Mouse (Mus musculus) thymus, adult 2 months (tissue): ENCODE data around the gene Gm960. TPM values are rescaled to one million over a fixed set of nuclear protein-coding genes. Genes with fewer than 3 reads are reported as not detected.

Experiments used
- DNase-seq: peaks from one replicate; pipeline ENCODE4 v3.0.0; 2021
- H3K27ac ChIP-seq: fragments of 200-500 bp; 2 replicates; pipeline ENCODE4 v1.5.1; 2012; ENCODE audit warnings: low read length, control low read depth; ENCODE audit not compliant: control insufficient read depth, insufficient read depth
- H3K27me3 ChIP-seq: fragments of 200-500 bp; 2 replicates; pipeline ENCODE4 v1.6.1; 2012; ENCODE audit warnings: mild to moderate bottlenecking, low read length, moderate library complexity, mixed read lengths; ENCODE audit not compliant: control insufficient read depth, insufficient read depth
- H3K36me3 ChIP-seq: fragments of 200-500 bp; 2 replicates; pipeline ENCODE4 v1.6.1; 2012; ENCODE audit warnings: mild to moderate bottlenecking, low read length, moderate library complexity; ENCODE audit not compliant: control insufficient read depth, insufficient read depth
- H3K4me1 ChIP-seq: fragments of 200-500 bp; replicated peaks from 2 replicates; pipeline ENCODE4 v1.6.1; 2012; ENCODE audit warnings: low read length; ENCODE audit not compliant: control insufficient read depth, insufficient read depth
- H3K4me3 ChIP-seq: fragments of 200-500 bp; 2 replicates; pipeline ENCODE4 v1.5.1; 2012; ENCODE audit warnings: mild to moderate bottlenecking, low read length, control low read depth, moderate library complexity; ENCODE audit not compliant: control insufficient read depth, insufficient read depth
- CTCF ChIP-seq: fragments of 200-500 bp; IDR thresholded peaks from 2 replicates; pipeline ENCODE4 v1.5.1; 2012; ENCODE audit warnings: mild to moderate bottlenecking, control low read depth, low read length, moderate library complexity, borderline replicate concordance; ENCODE audit not compliant: control insufficient read depth, poor library complexity, insufficient read depth; ENCODE audit errors: extremely low read depth
- POLR2A ChIP-seq: fragments of 200-500 bp; IDR thresholded peaks from 2 replicates; pipeline ENCODE4 v1.6.1; 2012; ENCODE audit warnings: mild to moderate bottlenecking, low read length, control low read depth, moderate library complexity; ENCODE audit not compliant: control insufficient read depth, poor library complexity, insufficient read depth; ENCODE audit errors: extremely low read depth
- WGBS: fragments of 180-500 bp; shearing (Covaris S2); methylation state at CpG from one replicate; pipeline ENCODE4 v1.1.7; 2018; 5-methylcytosine and 5-hydroxymethylcytosine counted together
- polyA plus RNA-seq: library from polyadenylated mRNA; depleted of rRNA; stranded (reverse); fragments of >200 nt; gene quantifications from 2 replicates; pipeline ENCODE4 v1.2.3, GENCODE M21; 2012; rRNA removed

Gene Gm960
- polyA plus RNA-seq: 0.04 and 1.1 TPM in 2 replicates

DNA sequence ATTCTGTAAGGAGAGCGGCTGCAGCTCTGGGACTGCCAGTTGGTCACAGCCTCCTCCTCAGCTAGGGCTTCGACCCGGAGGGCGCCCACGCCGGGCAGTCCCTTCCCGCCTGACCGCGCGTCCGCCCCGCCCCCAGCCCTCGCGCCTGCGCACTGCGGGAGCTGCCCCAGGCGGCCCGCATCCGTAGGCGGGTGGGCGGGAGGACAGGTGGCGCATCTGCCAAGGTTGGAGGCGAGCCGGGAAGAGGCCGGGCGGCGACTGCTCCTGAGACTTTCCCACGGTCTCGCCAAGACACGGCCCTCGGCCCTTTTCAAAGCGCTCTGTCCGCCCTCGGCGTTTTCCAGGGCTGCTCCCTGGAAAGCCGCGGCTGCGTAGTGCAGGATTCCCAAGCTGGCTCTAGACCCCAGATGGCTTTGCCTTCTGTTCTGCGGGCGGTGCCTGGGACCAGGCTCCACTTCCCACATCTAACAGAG is at the start of gene Gm960:
Gene Gm960, minus strand, starts transcription at position 464 of the 473 bp plus-strand sequence.
- peak; percentile 32 for DNase-seq
- H3K4me3 ChIP-seq: no peak within 1 kb of the TSS

DNA sequence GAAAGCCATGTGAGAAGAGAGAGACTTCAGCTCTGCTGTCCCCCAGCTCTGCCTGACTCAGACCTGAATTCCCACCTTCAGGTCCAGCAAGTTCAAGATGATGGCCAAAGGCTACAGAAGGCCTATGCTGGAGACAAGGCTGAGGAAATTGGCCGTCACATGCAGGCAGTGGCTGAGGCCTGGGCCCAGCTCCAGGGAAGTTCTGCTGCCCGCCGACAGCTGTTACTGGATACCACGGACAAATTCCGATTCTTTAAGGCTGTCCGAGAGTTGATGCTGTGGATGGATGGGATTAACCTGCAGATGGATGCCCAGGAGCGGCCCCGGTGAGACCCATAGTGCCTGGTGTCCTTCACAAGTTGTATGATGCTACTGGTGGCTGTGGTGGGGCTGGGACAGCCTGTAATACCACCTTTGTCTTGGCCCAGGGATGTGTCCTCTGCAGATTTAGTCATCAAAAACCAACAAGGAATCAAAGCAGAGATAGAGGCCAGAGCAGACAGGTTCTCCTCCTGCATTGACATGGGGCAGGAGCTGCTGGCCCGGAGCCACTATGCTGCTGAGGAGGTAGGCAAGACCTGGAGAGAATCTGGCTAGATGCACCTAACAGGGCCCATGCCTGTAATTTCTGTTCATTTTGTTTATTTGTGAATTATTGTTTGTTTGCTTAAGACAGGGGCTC is 49.3 kb upstream of the Gm960 start:
- 95% methylated on average over 9 of the region's 9 CpGs for WGBS

More for the DNA sequence above, at the start of gene Gm960:
- WGBS: 2% methylated on average over 40 of the region's 40 CpGs
- H3K4me1 ChIP-seq: peaks cover 7% of the 10 kb centered on the region
- TF ChIP-seq CTCF: 0 out of 2 replicates have a peak, but pooled peaks have one; percentile 26
- no peak for TF ChIP-seq POLR2A
- no peak within 1 kb of the TSS for H3K27ac ChIP-seq
- H3K36me3 ChIP-seq: no peaks in the 10 kb centered on the region
- H3K27me3 ChIP-seq: peaks cover 15% of the 10 kb centered on the region

DNA sequence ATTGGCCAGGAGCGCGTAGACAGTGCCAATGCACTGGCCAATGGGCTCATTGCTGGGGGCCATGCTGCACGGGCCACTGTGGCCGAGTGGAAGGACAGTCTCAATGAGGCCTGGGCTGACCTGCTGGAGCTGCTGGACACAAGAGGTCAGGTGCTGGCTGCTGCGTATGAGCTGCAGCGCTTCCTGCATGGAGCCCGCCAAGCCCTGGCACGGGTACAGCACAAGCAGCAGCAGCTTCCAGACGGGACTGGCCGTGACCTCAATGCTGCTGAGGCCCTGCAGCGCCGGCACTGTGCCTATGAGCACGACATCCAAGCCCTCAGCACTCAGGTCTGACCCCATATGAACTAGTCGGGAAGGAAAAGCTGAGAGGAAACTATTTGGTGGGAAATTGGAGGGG is 48.1 kb upstream of the Gm960 start:
- H3K27ac ChIP-seq: no peak overlapping the region
- no peaks in the 10 kb centered on the region for H3K4me1 ChIP-seq
- no peak overlapping the region for H3K4me3 ChIP-seq
- no peaks in the 10 kb centered on the region for H3K27me3 ChIP-seq
- H3K36me3 ChIP-seq: no peaks in the 10 kb centered on the region
- TF ChIP-seq POLR2A (no peak), CTCF (no peak)
- no peak for DNase-seq
- 90% methylated on average over 14 of the region's 14 CpGs for WGBS

More for the DNA sequence above, 49.3 kb upstream of the Gm960 start:
- no peaks in the 10 kb centered on the region for H3K4me1 ChIP-seq
- H3K4me3 ChIP-seq: no peak overlapping the region
- H3K36me3 ChIP-seq: no peaks in the 10 kb centered on the region
- DNase-seq: no peak
- no peak overlapping the region for H3K27ac ChIP-seq
- no peaks in the 10 kb centered on the region for H3K27me3 ChIP-seq
- no peak for TF ChIP-seq CTCF

DNA sequence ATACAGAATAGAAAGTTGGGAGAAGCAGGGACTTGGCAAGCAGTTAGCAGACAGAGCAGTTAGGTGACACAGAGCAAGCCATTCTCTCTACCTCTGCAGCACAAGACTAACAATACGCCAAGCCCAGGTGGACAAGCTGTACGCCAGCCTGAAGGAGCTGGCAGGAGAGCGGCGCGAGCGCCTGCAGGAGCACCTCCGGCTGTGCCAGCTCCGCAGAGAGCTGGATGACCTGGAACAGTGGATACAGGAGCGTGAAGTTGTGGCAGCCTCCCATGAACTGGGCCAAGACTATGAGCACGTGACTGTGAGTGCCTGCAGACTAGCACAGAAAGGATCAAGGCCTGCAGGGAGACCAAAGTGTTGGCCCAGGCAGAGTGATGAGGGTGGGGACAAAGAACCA is 47.2 kb upstream of the Gm960 start:
- H3K27ac ChIP-seq: no peak overlapping the region
- H3K27me3 ChIP-seq: no peaks in the 10 kb centered on the region
- no peaks in the 10 kb centered on the region for H3K36me3 ChIP-seq
- TF ChIP-seq POLR2A: no peak
- TF ChIP-seq CTCF: no peak
- no peak for DNase-seq
- no peaks in the 10 kb centered on the region for H3K4me1 ChIP-seq
- no peak overlapping the region for H3K4me3 ChIP-seq
- WGBS: 93% methylated on average over 10 of the region's 10 CpGs

DNA sequence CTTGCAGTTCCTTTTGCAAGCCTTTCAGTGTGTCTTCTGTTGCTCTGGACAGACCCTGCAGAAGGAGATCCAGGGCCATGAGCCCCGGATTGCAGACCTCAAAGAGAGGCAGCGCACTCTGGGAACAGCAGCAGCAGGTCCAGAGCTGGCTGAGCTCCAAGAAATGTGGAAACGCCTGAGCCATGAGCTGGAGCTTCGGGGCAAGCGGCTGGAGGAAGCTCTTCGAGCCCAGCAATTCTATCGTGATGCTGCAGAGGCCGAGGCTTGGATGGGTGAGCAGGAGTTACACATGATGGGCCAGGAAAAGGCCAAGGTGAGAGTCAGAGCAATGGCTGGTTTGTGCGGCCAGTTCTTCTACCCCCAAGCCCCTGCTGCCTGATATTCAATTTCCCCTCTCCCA is 46.6 kb upstream of the Gm960 start:
- 78% methylated on average over 9 of the region's 9 CpGs for WGBS
- no peak overlapping the region for H3K4me3 ChIP-seq
- no peak for DNase-seq
- H3K4me1 ChIP-seq: no peaks in the 10 kb centered on the region
- H3K36me3 ChIP-seq: no peaks in the 10 kb centered on the region
- no peak overlapping the region for H3K27ac ChIP-seq
- TF ChIP-seq POLR2A (no peak), CTCF (no peak)
- no peaks in the 10 kb centered on the region for H3K27me3 ChIP-seq

DNA sequence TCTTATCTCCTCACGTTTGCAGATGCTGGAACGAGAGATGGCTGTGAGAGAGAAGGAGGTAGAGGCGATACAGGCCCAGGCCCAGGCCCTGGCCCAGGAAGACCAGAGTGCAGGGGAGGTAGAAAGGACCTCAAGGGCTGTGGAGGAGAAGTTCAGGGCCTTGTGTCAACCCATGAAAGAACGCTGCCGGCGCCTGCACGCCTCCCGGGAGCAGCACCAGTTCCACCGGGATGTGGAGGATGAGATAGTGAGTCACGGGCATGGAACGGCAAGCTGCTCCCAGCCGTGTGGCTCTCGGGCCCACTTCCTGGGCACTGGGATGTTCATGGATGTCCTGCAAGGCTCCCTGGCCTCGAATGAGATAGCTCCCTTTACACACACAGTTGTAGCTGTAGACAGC is 45.6 kb upstream of the Gm960 start:
- Histone ChIP-seq H3K27ac (no peak overlapping the region), H3K4me3 (no peak overlapping the region), H3K36me3 (no peaks in the 10 kb centered on the region), H3K27me3 (no peaks in the 10 kb centered on the region), H3K4me1 (no peaks in the 10 kb centered on the region)
- TF ChIP-seq POLR2A (no peak), CTCF (no peak)
- DNase-seq: no peak
- WGBS: 84% methylated on average over 14 of the region's 14 CpGs
